Mouse (Mus musculus): ENCODE results near the gene Atf6b. TPM values are rescaled to one million over a fixed set of nuclear protein-coding genes. Genes with fewer than 3 reads are reported as not detected.

The Atf6b gene
- polyA plus RNA-seq, 1 experiment = 31.3 TPM

DNA sequence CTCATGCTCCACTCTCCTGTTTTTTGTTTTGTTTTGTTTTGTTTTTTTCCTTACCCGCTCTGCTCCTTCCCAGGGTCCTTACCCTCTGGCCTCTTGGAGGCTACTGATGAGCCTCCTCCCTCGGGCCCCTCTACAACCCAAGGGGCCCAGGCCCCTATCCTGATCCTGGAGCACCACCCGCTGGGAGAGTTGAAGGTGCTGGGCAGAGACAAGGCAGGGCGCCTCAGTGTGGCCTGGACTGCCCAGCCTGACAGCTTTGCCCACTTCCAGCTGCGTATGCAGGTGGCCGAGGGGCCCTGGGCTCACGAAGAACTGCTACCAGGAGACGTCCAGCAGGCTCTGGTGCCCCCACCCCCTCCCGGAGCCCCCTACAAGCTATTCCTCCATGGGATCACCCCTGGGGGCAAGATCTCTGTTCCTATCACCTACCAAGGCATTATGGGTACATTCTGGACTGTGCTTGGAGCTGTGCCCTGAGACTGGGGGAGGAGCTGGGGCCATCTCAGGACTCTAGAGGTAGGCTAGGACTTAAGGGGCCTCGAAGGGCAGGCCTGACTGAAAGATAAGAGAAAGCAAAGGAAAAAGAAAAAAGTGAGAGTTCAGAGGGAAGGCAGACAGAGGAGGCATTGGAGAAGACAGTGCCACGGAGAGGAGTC, 35.1 kb downstream of the Atf6b start:
- no peaks in the 10 kb centered on the region for H3K9me3 ChIP-seq (replicated peaks; ENCODE audit: control insufficient read depth, insufficient read depth, low read length, poor library complexity, severe bottlenecking)
- no peak for TF ChIP-seq CTCF (IDR thresholded peaks at IDR 0.05; ENCODE audit: low read depth, low read length)
- no peak for TF ChIP-seq EP300 (IDR thresholded peaks at IDR 0.05; ENCODE audit: insufficient read depth, low read depth, low read length)
- TF ChIP-seq POLR2A (IDR thresholded peaks at IDR 0.05; ENCODE audit: insufficient read depth, low read length) = no peak
- no peak overlapping the region for H3K9ac ChIP-seq (ENCODE audit: low read depth, poor library complexity, severe bottlenecking)
- H3K4me1 ChIP-seq (ENCODE audit: control insufficient read depth, insufficient read depth, low read length) = no peaks in the 10 kb centered on the region
- no peaks in the 10 kb centered on the region for H3K36me3 ChIP-seq (ENCODE audit: control insufficient read depth, insufficient read depth, low read length, poor library complexity, severe bottlenecking)
- H3K27ac ChIP-seq (ENCODE audit: insufficient read depth, low read length) = no peak overlapping the region
- no peaks in the 10 kb centered on the region for H3K27me3 ChIP-seq (ENCODE audit: control insufficient read depth, insufficient read depth, low read length, poor library complexity, severe bottlenecking)
- H3K4me3 ChIP-seq (ENCODE audit: low read depth, low read length) = no peak overlapping the region

DNA sequence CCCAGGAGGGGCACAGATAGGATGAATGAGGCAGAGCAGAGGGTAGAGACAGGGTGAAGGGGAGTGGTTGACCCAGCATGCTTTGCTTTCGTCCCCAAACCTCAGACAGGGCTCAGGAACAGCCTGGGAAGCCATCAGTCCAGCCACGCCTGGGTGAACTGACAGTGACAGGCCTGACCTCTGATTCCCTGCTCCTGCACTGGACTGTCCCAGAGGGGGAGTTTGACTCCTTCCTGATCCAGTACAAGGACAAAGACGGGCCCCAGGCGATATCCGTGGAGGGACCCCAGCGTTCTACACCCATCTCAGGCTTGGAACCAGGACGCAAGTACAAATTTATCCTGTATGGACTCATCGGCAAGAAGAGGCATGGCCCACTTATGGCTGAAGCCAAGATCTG, 36.2 kb downstream of the Atf6b start:
- Histone ChIP-seq H3K4me1 (ENCODE audit: control insufficient read depth, insufficient read depth, low read length) (no peaks in the 10 kb centered on the region), H3K4me3 (ENCODE audit: low read depth, low read length) (no peak overlapping the region), H3K9me3 (replicated peaks; ENCODE audit: control insufficient read depth, insufficient read depth, low read length, poor library complexity, severe bottlenecking) (no peaks in the 10 kb centered on the region), H3K9ac (ENCODE audit: low read depth, poor library complexity, severe bottlenecking) (no peak overlapping the region), H3K27me3 (ENCODE audit: control insufficient read depth, insufficient read depth, low read length, poor library complexity, severe bottlenecking) (no peaks in the 10 kb centered on the region), H3K27ac (ENCODE audit: insufficient read depth, low read length) (no peak overlapping the region), H3K36me3 (ENCODE audit: control insufficient read depth, insufficient read depth, low read length, poor library complexity, severe bottlenecking) (no peaks in the 10 kb centered on the region)
- TF ChIP-seq POLR2A (IDR thresholded peaks at IDR 0.05; ENCODE audit: insufficient read depth, low read length) (no peak), CTCF (IDR thresholded peaks at IDR 0.05; ENCODE audit: low read depth, low read length) (no peak), EP300 (IDR thresholded peaks at IDR 0.05; ENCODE audit: insufficient read depth, low read depth, low read length) (no peak)

DNA sequence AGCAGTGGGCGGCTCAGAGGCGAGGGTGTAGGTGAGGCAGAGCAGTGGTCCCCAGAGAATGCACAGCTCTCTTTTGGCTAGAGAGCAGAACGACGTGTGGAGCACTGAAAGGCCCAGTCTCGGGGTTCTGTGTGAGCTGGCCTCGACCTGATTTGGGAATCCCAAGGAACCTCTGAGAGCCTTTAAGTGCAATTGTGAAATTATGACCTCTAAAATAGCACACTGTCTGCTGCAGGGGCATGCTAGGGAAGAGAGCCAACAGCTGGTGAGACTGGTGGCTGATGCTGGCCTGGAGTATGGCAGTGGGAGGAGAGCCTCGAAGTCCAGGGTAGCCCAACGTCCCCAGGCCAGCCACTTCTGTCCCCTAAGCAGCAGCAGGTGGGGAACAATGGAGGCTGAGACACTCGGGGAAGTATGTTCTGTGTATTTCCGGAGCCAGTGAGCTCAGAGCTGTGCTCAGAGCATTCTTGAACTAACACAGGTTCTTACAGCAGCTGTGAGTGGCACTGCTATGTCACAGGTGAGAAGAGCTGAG, 36.8 kb downstream of the Atf6b start:
- H3K27me3 ChIP-seq (ENCODE audit: control insufficient read depth, insufficient read depth, low read length, poor library complexity, severe bottlenecking) = no peaks in the 10 kb centered on the region
- H3K9me3 ChIP-seq (replicated peaks; ENCODE audit: control insufficient read depth, insufficient read depth, low read length, poor library complexity, severe bottlenecking) = no peaks in the 10 kb centered on the region
- no peak overlapping the region for H3K4me3 ChIP-seq (ENCODE audit: low read depth, low read length)
- TF ChIP-seq POLR2A (IDR thresholded peaks at IDR 0.05; ENCODE audit: insufficient read depth, low read length) = no peak
- H3K4me1 ChIP-seq (ENCODE audit: control insufficient read depth, insufficient read depth, low read length) = no peaks in the 10 kb centered on the region
- H3K27ac ChIP-seq (ENCODE audit: insufficient read depth, low read length) = no peak overlapping the region
- no peak overlapping the region for H3K9ac ChIP-seq (ENCODE audit: low read depth, poor library complexity, severe bottlenecking)
- H3K36me3 ChIP-seq (ENCODE audit: control insufficient read depth, insufficient read depth, low read length, poor library complexity, severe bottlenecking) = no peaks in the 10 kb centered on the region

DNA sequence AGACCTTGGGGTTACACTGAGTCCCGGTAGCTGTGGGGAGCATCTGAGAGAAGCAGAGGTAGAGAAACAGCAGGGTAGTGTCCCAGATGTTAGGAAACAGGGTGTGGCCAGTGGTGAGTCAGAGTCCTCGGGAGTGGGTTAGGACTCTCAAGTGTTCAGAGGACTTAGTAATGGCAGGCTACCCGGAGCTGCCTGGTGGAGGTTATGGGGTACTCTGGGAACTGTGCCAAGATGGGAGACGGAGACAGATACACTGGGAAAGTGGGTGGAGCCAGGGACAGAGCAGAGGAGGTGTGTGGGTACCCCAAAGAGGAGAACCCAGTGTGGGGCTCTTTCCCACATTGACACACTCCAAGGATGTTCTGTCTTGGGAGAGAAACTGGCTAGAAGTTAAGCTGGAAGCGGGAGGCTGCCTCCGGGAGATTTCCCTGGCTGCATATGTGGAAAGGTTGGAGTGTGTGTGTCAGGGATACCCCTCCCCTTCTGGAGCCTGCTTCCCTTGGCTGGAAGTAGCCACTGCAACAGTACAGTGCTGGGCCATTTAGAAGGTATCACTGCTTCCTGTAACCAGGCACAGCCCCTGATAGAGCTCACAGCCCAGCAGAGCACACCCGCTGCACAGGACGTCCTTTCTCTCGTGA, 37.4 kb downstream of the Atf6b start:
- no peaks in the 10 kb centered on the region for H3K36me3 ChIP-seq (ENCODE audit: control insufficient read depth, insufficient read depth, low read length, poor library complexity, severe bottlenecking)
- TF ChIP-seq EP300 (IDR thresholded peaks at IDR 0.05; ENCODE audit: insufficient read depth, low read depth, low read length) (no peak), CTCF (IDR thresholded peaks at IDR 0.05; ENCODE audit: low read depth, low read length) (no peak), POLR2A (IDR thresholded peaks at IDR 0.05; ENCODE audit: insufficient read depth, low read length) (no peak)
- no peak overlapping the region for H3K9ac ChIP-seq (ENCODE audit: low read depth, poor library complexity, severe bottlenecking)
- no peaks in the 10 kb centered on the region for H3K27me3 ChIP-seq (ENCODE audit: control insufficient read depth, insufficient read depth, low read length, poor library complexity, severe bottlenecking)
- H3K27ac ChIP-seq (ENCODE audit: insufficient read depth, low read length) = no peak overlapping the region
- H3K4me1 ChIP-seq (ENCODE audit: control insufficient read depth, insufficient read depth, low read length) = no peaks in the 10 kb centered on the region
- no peak overlapping the region for H3K4me3 ChIP-seq (ENCODE audit: low read depth, low read length)
- no peaks in the 10 kb centered on the region for H3K9me3 ChIP-seq (replicated peaks; ENCODE audit: control insufficient read depth, insufficient read depth, low read length, poor library complexity, severe bottlenecking)

DNA sequence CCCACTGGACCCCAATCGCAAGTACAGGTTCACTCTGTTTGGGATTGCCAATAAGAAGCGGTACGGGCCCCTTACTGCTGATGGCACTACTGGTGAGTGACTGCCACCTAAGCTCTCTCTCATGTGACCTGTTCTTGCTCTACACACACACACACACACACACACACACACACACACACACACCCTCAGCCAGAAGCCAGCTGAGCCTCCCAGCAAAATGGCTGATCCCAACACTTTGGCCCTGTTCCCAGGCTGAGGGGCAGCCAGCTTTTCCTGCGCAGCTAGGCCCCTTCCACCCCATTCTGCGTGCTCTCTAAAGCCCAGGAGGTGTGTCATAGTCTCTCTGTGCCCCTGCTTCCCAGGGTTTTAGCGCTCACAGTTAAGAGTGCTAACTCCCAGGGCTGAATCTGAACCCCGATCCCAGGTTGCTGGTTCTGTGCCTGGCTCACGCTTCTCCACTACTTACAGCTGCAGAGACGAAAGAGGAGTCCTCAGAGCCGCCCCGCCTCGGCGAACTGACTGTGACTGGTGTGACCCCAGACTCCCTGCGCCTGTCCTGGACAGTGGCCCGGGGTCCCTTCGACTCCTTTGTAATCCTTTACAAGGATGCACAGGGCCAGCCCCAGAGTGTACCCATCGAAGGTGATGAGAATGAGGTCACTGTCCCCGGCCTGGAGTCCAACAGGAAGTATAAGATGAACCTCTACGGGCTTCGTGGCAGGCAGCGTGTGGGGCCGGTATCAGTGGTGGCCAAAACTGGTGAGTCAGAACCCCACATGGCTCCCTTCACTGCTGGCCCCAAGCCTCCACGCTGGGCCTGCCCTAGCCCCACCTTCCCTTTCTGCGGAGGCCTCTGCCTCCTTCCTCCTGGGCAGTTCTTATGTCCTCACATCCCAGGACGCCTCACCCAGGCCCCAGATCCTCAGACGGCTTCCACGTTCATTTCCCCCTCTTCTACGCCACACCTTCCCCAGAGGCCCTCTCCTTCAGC, 38.5 kb downstream of the Atf6b start:
- Histone ChIP-seq H3K9me3 (replicated peaks; ENCODE audit: control insufficient read depth, insufficient read depth, low read length, poor library complexity, severe bottlenecking) (no peaks in the 10 kb centered on the region), H3K4me1 (ENCODE audit: control insufficient read depth, insufficient read depth, low read length) (no peaks in the 10 kb centered on the region), H3K36me3 (ENCODE audit: control insufficient read depth, insufficient read depth, low read length, poor library complexity, severe bottlenecking) (no peaks in the 10 kb centered on the region), H3K27ac (ENCODE audit: insufficient read depth, low read length) (no peak overlapping the region), H3K9ac (ENCODE audit: low read depth, poor library complexity, severe bottlenecking) (0 out of 2 replicates have a peak overlapping the region, but pooled peaks have one; percentile 9), H3K27me3 (ENCODE audit: control insufficient read depth, insufficient read depth, low read length, poor library complexity, severe bottlenecking) (no peaks in the 10 kb centered on the region), H3K4me3 (ENCODE audit: low read depth, low read length) (peak overlapping the region; percentile 18)
- no peak for TF ChIP-seq POLR2A (IDR thresholded peaks at IDR 0.05; ENCODE audit: insufficient read depth, low read length)
- TF ChIP-seq CTCF (IDR thresholded peaks at IDR 0.05; ENCODE audit: low read depth, low read length) = no peak
- no peak for TF ChIP-seq EP300 (IDR thresholded peaks at IDR 0.05; ENCODE audit: insufficient read depth, low read depth, low read length)
